Mouse (Mus musculus): Measurements from ENCODE around the gene Cdh20. TPM values are rescaled to one million over a fixed set of nuclear protein-coding genes. Genes with fewer than 3 reads are reported as not detected.

Gene Cdh20
- polyA plus RNA-seq, 2 experiments = 0.01 TPM; not detected in 1

GRCm38 (mm10) chr1:105041668-105042067 is 273.3 kb downstream of the Cdh20 start:
- Histone ChIP-seq H3K27me3 (ENCODE audit: control insufficient read depth, insufficient read depth, low read length) (no peaks in the 10 kb centered on the region), H3K9ac (replicated peaks) (no peak overlapping the region), H3K36me3 (replicated peaks; ENCODE audit: control insufficient read depth, insufficient read depth, low read depth) (no peaks in the 10 kb centered on the region), H3K9me3 (ENCODE audit: control insufficient read depth, low read length) (no peaks in the 10 kb centered on the region), H3K4me1 (replicated peaks; ENCODE audit: control insufficient read depth in 2 of 2, insufficient read depth in 2 of 2, low read length in 1 of 2) (no peaks in the 10 kb centered on the region), H3K27ac (no peak overlapping the region), H3K4me2 (ENCODE audit: low read depth) (no peak overlapping the region), H3K4me3 (ENCODE audit: insufficient read depth in 1 of 2, low read depth in 2 of 2, low read length in 2 of 2) (no peak overlapping the region)
- no peak for DNase-seq (ENCODE audit: low read depth in 3 of 3, low spot score in 3 of 3)
- WGBS (ENCODE audit: insufficient replicate concordance) = 59% methylated on average over 3 of the region's 3 CpGs
- TF ChIP-seq CTCF (IDR thresholded peaks at IDR 0.05; ENCODE audit: low read depth) (no peak), EP300 (IDR thresholded peaks at IDR 0.05; ENCODE audit: low read depth) (no peak)
- ATAC-seq (ENCODE audit: insufficient read depth) = no peak

All from liver, embryonic 14.5 days (tissue).